Mouse (Mus musculus) embryo, embryonic 10.5 days (tissue): Measurements from ENCODE around the gene Cacna1e.

ENCODE experiments used
- DNase-seq: peaks from one replicate; pipeline ENCODE4 v3.0.0-alpha.2; 2015; ENCODE audit warnings: low spot score

Cacna1e gene

GRCm38 (mm10) chr1:154511736-154512135 is 372.6 kb downstream of the Cacna1e start:
- DNase-seq = no peak

DNA sequence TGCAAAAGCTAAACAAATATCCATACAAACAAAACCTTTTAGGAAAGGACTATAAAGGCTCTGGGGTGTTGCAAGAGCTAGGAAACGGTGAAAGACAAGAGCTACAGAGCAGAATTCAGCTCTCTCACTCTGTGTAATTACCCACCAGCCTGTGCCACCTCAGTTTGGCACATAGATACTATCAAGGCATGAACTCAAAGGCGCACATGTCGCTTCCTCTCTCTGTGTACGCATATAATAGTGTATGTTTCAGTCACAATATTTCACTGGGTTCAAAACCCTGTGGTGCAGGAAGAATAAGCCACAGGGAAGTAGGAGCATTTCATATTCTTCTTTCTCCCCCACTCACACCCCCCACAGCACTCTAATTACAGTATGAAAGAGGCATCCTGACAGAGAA is 380.3 kb downstream of the Cacna1e start:
- no peak for DNase-seq

DNA sequence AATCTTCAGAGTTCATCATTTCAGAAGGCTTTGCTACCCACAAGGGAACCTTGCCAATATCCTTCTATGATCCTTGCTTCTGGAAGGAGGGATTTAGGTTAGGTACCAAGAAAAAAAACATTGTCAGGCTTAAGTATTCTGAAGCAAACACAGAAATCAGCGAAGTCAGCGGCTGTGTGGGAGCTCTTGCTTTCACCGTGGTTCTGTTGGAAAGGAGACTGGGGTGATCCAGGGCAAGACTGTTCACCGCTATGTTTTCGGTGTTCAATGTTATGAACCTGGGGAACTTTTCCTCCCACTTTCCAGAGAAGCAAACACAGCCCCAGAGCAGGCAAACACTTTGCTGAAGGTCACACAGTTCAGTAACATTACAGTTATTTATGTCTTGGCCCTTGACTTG is 383.4 kb downstream of the Cacna1e start:
- no peak for DNase-seq

DNA sequence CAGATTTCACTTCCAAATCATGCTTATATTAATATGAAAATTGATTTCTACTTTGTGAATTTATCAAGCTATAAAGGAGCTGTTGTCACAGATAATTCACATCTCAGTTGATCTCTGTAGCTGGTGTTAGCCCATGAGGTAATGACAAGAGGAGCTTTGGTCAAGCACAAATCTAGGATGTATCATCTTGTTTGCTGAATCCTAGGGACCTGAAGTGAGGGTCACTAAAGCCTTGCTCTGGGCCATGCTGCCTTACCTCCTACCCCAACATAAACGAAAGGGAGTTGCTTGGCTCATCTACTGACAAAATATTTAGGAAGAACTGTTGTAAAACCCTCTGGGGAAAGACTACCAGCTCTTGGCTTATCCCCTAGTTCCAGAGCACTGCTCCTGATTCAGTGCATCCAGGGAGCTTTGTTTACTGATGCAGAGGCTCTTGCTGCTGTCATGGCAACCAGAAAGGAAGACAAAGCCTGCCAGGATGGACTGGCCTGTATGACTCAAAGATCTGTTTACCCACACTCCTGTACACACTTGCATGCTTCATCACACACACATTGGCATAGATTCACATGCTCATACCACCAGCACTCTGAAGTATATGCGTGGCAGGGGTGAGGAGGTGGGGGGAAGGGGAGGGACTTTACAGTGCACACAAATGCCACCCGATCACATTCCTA is 384.0 kb downstream of the Cacna1e start:
- peak; percentile 42 for DNase-seq

GRCm38 (mm10) chr1:154498821-154499220 is 385.5 kb downstream of the Cacna1e start:
- no peak for DNase-seq

GRCm38 (mm10) chr1:154491071-154491470 is 393.2 kb downstream of the Cacna1e start:
- no peak for DNase-seq

DNA sequence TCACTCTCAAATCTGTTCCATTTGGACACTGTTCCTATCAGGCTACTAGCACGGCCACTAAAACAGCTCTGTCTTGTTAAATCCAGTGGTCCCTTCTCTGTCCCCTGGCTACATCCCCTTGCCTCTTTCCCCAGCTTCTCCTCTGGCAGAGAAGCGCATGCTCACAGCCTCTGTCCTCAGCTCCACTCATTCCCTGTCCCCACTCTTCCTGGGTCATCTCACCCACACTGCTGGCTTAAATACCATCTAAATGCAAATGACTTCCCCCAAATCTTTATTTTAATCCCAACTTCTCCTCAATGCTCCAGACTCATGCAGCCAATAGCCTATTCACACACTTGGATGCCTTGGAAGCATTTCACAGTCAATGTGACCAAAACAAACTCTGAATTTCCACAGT is 407.6 kb downstream of the Cacna1e start:
- no peak for DNase-seq

- no peak for DNase-seq
Measured at GRCm38 (mm10) chr1:154475706-154476105, 408.6 kb downstream of the Cacna1e start.

DNA sequence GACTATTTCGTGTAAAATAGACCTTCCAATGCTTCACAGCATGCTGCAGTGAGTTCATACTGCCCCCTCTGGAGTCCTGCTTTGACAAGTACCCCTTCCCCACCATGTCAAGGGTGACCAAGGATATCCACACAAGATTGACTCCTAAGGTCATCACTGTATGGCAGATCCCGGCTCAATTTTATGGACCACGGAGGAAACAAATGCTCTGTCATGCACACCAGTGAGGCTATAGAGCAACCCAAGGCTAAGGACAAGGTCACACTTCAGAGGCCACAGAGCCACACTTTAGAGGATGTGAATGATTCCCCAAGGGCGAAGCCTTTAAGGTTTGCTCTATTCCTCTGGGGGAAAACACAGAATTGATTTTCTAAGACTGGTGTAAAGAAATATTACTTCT is 410.1 kb downstream of the Cacna1e start:
- DNase-seq = no peak

DNA sequence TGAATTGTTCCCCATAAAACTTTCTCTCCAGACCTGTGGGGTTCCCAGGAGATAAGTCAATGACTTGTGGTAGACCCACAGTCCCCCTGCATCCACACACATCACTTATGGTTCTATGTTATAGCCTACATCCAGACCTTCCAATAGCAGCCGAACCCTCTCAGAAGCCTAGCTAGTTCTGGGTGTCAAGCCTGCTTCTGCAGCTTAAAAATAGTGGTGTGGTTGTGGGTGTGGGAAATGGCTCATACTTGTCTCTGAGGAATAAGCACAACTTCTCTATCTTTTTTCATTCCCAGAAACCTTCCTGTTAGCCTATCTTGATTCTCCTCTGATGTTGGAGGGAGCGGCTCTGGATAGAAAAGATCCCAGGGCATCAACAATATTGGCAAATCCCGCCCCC is 417.0 kb downstream of the Cacna1e start:
- DNase-seq = no peak

- peak; percentile 10 for DNase-seq
Measured at GRCm38 (mm10) chr1:154461521-154461920, 422.8 kb downstream of the Cacna1e start.

GRCm38 (mm10) chr1:154460067-154460466 is 424.2 kb downstream of the Cacna1e start:
- DNase-seq = no peak

- no peak for DNase-seq
Measured at GRCm38 (mm10) chr1:154458601-154459000, 425.7 kb downstream of the Cacna1e start.

DNA sequence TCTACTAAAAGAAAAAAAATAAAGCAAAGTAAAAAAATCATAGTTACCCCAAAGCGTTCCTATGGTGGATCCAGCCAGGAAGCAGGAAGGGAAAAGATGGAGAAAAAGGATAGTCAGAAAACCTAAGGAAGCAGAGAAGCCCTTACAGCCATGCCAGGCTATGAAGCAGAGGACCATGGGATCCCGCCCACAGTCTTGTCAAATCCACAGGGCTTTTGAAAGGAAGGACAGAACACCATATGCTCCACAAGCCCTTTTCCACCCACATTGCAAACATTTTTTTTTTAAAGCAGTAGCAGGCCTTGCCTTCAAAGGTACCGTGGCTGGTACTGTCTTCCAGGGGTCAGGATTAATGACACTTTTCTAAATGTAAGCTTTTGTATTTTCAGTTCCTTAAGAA is 433.5 kb downstream of the Cacna1e start:
- DNase-seq = no peak

DNA sequence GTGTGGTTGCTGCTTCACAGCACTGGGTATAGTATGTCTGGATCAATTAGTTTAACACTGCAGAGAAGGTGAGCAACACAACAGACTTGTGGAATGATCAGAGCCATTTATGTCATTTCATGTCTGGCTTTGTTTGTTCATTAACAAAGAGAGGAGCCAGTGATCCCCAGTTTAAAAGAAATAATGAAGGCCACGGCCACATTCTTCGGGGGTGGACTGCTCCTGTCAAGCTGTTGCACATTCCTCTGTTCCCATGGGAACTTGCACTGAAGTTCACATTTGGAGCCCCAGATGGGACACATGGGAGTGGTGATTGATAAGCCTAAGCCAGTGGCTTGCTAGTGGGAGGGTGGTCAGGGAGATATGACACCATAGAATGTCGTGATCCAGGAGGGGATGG is 437.8 kb downstream of the Cacna1e start:
- DNase-seq = peak; percentile 11

DNA sequence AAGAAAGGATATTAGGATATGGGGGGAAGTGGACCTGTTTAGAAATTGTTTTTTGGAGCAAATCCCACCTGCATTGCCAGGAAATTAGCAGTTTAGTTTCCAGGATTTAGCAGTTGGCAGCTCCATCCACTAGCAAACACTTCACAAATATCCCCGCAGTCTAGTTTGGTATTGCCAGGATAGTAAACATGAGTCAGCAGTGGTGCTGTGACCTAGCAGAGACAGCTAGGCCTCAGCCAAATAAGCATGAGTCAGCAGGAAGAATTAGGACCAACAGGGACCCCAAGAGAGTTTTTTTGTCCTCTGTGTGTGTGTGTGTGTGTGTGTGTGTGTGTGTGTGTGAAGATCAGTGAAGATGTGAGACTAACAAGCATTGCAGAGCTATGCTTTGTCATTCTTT is 450.8 kb downstream of the Cacna1e start:
- no peak for DNase-seq

GRCm38 (mm10) chr1:154433112-154433511 is 451.2 kb downstream of the Cacna1e start:
- no peak for DNase-seq

DNA sequence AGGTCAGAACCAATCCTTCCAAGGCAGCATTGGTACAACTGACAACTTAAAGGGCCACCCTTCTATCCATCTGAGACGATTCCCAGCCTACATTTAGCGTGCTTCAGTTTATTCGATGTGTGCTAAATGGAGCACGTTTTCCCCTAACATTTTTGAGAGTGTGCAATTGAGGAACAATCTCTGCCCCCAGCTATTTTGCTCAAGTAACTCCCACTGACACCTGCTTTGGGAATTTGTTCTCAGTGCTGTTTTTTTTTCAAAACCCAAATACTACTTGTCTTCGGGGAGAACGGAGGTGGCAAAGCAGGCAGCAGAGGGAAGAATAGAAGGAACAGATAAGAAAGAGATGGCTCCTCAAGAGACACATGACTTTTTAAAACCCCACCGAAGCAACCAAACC is 456.0 kb downstream of the Cacna1e start:
- no peak for DNase-seq

GRCm38 (mm10) chr1:154418278-154418677 is 466.0 kb downstream of the Cacna1e start:
- no peak for DNase-seq

- DNase-seq = peak; percentile 48
Measured at GRCm38 (mm10) chr1:154416384-154417155, 467.7 kb downstream of the Cacna1e start.

GRCm38 (mm10) chr1:154415826-154416225 is 468.5 kb downstream of the Cacna1e start:
- DNase-seq = peak; percentile 3

DNA sequence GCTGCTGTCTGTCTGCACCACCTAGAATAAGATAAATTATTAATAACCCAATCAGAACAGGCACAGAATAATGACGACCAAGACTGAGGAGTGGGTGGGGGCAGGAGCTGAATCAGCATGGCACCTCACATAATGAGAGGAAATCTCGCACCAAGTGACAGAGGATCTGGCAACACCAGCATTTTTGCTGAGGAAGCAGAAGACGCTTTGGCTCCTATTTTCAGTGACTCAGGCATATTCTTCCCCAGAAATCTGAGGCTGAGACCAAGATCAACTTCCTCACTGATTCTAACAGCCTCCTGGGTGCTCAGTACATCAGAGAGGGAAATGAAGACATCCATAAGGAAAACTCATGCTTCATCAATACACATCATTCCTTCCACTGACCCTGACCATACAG is 471.2 kb downstream of the Cacna1e start:
- no peak for DNase-seq

DNA sequence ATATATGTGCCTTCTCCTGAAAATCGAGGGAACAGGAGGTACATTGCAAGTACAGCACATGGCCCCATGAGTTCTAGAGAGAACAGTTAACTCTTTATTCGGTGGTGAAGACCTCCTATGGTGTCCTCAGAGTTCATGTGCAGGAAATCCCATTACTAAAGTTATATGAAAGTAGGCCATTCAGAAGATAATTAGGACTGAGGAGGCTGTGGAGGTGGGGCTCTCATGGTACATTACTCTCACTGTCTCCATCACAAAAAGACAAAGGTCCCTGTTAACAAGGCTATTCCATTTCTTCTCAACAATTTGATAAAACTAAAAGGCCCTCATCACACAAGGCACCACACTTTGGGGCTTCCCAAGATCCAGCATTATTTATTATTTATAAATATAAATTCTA is 475.2 kb downstream of the Cacna1e start:
- no peak for DNase-seq

- DNase-seq = no peak
Measured at GRCm38 (mm10) chr1:154391979-154392378, 492.3 kb downstream of the Cacna1e start.
